Comparison of ENCODE assay signal across 8 mouse cellular contexts in the genomic region with DNA sequence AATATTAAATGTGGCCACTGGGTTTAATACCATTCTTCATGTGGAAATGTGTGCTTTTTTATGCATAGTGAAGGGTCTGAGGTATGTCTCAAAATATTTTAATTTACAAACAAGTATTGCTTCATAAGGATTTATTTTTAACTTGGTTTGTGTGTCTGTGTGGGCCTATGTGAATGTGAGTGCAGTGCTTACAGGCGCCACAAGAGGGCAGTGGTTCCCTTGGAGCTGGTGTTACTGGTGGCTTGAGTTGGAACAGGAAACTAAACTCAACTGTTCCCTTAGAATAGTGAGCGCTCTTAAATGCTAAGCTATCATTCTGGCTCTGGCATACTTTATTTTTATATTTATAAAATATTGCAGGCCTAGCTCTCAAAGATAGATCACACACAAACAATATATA. TPM values are rescaled to one million over a fixed set of nuclear protein-coding genes. Genes with fewer than 3 reads are reported as not detected.
DNase-seq lines count a peak whose midpoint lies in the region; ATAC-seq lines count a peak whose summit lies in the region.

No protein-coding gene starts in this region.

- H3K4me2 ChIP-seq in embryonic facial prominence, embryonic 11.5 days (ENCODE audit: low read depth, low read length): no peak overlapping the region

- WGBS in embryonic facial prominence, embryonic 11.5 days: 46% methylated on average over 2 of the region's 2 CpGs

- H3K27me3 ChIP-seq in embryonic facial prominence, embryonic 11.5 days (ENCODE audit: control insufficient read depth, insufficient read depth, low read length): no peaks in the 10 kb centered on the region

- no peaks in the 10 kb centered on the region for H3K36me3 ChIP-seq in embryonic facial prominence, embryonic 11.5 days (replicated peaks; ENCODE audit: control insufficient read depth, insufficient read depth, low read depth, low read length)

- no peak overlapping the region for H3K4me3 ChIP-seq in embryonic facial prominence, embryonic 11.5 days (ENCODE audit: low read depth, low read length)

- H3K27ac ChIP-seq in embryonic facial prominence, embryonic 11.5 days (replicated peaks; ENCODE audit: low read depth, low read length): no peak overlapping the region

- no peak overlapping the region for H3K9ac ChIP-seq in embryonic facial prominence, embryonic 11.5 days (replicated peaks; ENCODE audit: low read length)

- peak; percentile 8 for DNase-seq in CD4-positive, CD25-positive, alpha-beta regulatory T cell, adult 2 months (ENCODE audit: low read depth, low spot score)
- DNase-seq in layer of hippocampus, adult 11-12 months (ENCODE audit: low spot score): peak; percentile 48
- DNase-seq in layer of hippocampus, adult 9-11 months: no peak
- peak; percentile 55 for DNase-seq in NIH3T3 (ENCODE audit: low read depth)
- peak; percentile 55 for DNase-seq in embryonic facial prominence, embryonic 11.5 days (ENCODE audit: low spot score)
- peak; percentile 51 for DNase-seq in retina, postnatal 1 day
- DNase-seq in urinary bladder, postnatal 4 days (ENCODE audit: low spot score in 2 of 2): no peak

- no peaks in the 10 kb centered on the region for H3K9me3 ChIP-seq in embryonic facial prominence, embryonic 11.5 days (replicated peaks; ENCODE audit: control insufficient read depth, low read length)

- no peak for ATAC-seq in CD4-positive, CD25-positive, alpha-beta regulatory T cell, adult 4 months
- ATAC-seq in embryonic facial prominence, embryonic 11.5 days (replicated peaks; ENCODE audit: insufficient number of reproducible peaks, low FRiP score, low TSS enrichment, low read depth): no peak

- H3K4me1 ChIP-seq in embryonic facial prominence, embryonic 11.5 days (ENCODE audit: control insufficient read depth, insufficient read depth, low read length): no peaks in the 10 kb centered on the region

RNA-seq across cellular contexts. Expression of gene Pcdh15, which starts 6.8 kb away (rescaled TPM):
- polyA plus RNA-seq in CD4-positive, CD25-positive, alpha-beta regulatory T cell, adult 4 months (2017; shearing (Covaris generic)): under 1 TPM in 1 of 2 experiments, not detected in 1; 0.46 TPM
- 1.0 and 1.4 TPM in 2 replicates for polyA plus RNA-seq in embryonic facial prominence, embryonic 11.5 days (2014; fragmentation: Nextera tagmentation; extraction: Ambion mirVana)

Comparison
In these comparisons a context has a peak if more than half of its experiments do, and no peak if none do; other contexts are left out.
1. DNase-seq: peak in CD4-positive, CD25-positive, alpha-beta regulatory T cell, adult 2 months (single experiment), layer of hippocampus, adult 11-12 months (single experiment), NIH3T3 (single experiment), embryonic facial prominence, embryonic 11.5 days (single experiment) and retina, postnatal 1 day (single experiment); none in layer of hippocampus, adult 9-11 months (single experiment) and urinary bladder, postnatal 4 days (0 of 2).